Mouse (Mus musculus) brain, embryonic 18.5 days (tissue): Measurements from ENCODE around the gene Rabgap1l.
A peak's percentile ranks its signal among the peaks of the same experiment; 100 is the strongest.

Experiments used
- DNase-seq: peaks from one replicate; pipeline ENCODE4 v3.0.0-alpha.2; 2012; ENCODE audit warnings: low read depth, low spot score

The Rabgap1l gene

DNA sequence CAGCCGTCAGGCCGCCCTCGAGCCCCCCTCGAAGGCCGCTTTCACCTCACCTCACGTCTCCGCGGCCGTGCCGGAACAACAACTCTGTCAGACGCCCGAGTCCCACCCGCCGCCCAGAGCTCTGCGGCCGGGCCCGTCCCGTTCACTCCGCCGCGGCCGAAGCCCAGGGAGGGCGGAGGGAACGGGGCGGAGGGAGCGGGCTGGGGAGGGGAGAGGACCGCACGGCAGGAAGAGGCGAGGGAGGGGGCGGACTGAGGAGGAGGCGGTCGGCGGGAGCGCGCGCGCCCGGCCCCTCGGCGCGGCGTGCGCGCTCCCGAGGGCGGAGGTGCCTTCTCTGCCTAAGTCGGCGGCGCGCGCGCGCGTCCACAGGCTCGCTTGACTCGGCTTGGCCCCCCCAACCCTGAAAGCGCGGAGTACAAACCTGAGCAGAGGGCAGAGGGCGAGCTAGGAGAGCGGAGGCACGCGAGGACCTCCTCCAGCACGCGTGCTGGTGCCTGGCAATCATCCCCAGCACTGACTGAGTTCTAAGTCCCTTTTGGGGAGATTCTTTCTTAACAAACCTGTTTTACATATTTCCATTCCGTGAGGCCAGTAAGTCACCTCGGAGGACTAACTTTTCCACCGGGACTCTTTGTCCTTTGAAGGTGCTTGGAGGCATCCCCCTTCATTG is at the start of gene Rabgap1l:
TSS of gene Rabgap1l (minus strand) at position 526 of the 670 bp plus-strand sequence.
- DNase-seq = peak; percentile 80

DNA sequence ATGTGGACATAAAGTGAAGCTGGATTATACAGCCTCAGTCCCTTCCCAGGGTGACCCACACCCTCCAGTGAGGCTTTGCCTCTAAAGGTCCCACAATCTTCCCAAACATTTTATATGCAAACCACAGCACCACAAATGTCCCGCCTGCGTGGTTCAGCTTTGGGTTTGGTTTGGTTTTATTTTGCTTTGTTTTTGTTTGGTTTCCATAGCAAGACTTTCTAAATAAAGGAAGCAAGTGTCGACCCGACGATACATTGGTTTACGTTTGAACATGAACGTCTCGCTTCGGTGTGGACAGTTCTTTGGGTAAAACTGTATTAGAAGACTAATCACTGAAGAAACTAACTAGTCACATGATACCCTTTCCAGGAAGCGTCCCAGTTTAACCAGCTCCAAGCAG is 49.6 kb upstream of the Rabgap1l start:
- DNase-seq = no peak

- DNase-seq = no peak
These were observed 47.6 kb upstream of the Rabgap1l start for GRCm38 (mm10) chr1:160840618-160841017.

DNA sequence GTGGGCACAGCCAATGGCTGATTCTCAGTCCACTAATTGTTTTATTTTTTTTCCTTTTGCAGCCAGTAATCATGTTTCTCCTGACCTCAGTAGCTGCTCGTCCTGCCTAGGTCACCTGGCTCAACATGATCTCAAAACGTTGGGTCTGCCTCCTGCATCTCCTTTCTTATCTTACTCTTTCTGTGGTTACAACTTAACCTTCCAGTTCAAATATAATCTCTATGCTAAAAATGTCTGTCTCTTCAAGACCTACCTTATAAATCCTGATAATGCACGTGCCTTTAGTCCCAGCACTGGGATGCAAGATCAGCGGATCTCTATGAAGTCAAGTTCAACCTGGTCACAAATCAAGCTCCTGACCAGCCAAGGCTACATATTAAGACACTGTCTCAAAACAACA is 46.1 kb upstream of the Rabgap1l start:
- DNase-seq = no peak

DNA sequence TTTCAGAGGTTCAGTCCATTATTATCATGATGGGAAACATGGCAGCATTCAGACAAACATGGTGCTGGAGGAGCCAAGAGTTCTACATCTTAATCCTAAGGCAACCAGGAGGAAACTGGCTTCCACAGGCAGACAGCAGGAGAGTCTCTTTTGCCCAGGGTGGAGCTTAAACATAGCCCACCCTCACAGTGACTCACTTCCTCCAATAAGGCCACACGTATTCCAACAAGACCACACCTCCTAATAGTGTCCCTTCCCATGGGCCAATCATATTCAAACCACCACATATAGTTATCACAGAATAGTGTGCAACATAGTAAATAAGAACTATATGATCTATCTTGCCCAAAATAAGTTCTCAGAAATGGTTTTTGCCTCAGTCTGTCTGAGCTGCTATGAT is 41.4 kb upstream of the Rabgap1l start:
- no peak for DNase-seq

DNA sequence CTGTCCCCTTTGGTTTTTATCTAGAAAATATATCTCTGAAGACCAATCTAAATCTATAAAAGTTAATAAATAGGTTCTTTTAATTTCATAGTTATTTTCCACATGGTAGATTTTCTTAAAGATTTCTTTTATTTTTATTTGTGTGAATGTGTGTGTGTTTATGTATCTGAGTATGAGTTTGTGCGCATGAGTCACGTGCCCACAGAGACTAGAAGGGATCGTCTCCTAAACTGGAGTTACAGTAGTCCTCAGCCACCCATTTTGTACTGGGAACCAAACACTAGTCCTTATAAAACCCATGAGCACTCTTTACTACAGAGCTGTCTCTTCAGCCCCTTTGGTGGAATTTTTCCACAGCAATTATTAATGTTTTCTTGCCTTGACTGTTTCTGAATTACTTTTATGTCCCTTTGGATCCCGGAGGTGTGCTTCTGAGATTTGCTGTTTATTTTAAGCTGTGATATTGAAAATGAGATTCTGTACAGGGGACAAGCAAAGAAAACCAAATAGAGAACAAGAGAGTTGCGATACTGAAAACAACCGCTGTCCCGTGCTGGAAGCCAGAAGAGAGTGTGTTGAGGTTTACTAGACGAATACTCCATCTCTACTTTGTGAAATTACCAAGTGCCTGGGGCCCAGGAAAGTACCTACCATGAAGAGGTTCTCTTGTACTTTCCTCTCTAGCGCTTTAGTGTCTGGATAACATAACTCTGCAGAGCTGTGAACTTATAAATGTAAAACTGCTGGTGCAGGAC is 39.4 kb upstream of the Rabgap1l start:
- DNase-seq = no peak

GRCm38 (mm10) chr1:160830608-160831498 is 37.8 kb upstream of the Rabgap1l start:
- no peak for DNase-seq

GRCm38 (mm10) chr1:160825441-160825856 is 32.4 kb upstream of the Rabgap1l start:
- DNase-seq = no peak

DNA sequence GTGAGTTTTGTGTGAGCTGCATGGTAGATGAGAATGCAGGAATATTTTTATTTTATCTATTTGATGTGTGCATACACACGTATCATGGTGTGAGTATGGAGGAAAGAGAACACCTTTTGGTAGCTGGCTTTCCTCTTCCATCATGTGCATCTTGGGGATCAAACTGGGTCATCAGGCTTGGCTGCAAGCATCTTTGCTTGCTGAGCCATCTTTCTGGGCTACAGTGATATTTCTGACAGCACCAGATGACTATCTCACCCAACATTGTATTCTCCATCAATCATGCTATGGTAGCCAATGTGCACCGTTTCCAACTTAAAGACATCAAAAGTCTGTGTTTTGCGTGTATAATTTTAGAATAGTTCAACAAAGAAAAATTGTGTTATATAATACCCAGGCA is 30.6 kb upstream of the Rabgap1l start:
- DNase-seq = no peak

DNA sequence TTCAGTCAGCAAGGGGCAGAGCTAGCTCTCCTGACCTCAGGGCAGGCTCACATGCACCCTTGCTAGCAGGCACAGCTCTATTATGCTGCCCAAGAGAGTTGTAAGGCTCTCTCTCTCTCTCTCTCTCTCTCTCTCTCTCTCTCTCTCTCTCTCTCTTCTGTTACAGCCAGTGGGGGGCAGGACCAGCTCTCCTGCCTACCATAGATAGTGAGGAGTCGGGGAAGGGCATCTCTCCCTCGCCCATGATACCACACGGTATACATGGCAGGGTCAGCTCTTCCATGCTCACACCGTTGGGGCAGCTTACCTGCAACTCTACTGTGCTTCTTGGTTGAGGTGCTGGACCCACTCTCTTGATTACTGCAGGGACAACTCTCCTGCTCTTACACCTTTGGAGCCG is 21.2 kb upstream of the Rabgap1l start:
- DNase-seq = no peak

DNA sequence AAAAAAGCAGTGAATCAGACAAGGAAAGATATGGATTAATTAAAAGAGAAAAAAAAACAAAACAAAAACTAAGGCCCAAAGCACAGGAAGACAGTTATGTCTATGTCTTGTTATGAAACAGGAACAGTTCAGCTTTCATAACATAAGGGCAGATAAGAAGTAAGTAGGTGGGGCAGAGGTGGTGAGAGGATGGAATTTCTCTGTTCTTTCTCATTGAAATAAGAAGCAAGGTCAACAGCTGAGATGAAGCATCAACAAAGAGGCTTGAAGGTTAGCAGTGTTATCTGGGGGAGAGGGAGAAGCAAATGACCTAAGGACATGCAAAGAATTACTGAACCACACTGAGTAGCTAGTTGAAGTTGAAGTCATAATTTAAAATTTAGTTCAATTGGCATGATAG is 19.4 kb upstream of the Rabgap1l start:
- no peak for DNase-seq

DNA sequence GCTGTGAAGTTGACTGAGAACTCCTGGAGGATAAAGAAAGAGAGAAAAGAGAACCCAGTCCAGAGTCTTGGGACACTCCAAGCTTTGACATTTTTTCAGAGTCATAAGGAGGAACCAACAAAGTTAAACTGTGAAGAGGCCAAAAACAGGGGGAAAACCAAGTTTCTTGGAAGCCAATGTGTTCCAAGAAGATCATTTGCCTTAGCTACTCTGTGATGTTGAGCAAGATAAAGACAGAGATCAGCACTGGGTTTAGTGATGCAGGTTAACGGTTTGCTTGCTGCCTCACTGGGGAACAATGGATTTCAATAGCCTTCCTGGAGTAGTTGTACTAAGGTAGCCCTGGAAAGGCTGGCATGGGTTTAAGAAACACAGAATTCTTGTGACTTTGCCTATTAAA is 18.9 kb upstream of the Rabgap1l start:
- DNase-seq = no peak

DNA sequence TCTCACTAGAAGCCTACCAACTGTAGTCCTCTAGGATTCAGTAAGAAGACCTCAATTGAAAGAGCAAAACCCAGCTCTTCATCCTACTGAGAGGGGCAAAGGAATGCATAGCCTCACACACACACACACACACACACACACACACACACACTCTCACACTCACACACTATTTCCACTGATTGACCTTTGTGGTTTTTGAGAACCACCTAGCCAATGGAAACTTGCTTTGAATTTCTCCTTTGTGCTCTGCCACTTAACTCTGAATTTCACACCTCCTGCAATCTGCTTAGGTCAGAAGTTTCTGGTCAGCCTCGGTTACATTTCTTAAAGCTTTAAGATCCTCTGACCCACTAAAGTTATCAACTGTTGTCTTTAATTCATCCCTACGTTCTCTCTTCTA is 12.3 kb upstream of the Rabgap1l start:
- DNase-seq = no peak

- no peak for DNase-seq
These were observed 7.0 kb upstream of the Rabgap1l start for GRCm38 (mm10) chr1:160799972-160800371.

DNA sequence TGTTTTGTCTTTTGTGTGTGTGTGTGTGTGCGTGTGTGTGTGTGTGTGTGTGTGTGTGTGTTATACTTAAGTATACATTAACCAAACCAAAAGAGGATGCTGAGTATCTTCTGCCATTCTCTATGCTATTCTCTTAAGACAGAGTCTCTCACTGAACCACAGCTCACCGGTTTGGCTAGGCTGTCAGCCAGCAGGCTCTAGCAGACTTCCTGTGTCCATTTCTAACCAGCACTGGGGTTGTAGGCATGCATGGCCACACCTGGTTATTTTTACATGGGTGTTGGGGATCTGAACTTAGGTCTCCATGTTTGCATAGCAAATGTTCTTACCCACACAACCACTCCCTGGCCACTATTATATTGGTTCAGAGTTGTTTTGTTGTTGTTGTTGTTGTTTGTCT is 2.0 kb upstream of the Rabgap1l start:
- DNase-seq = no peak

DNA sequence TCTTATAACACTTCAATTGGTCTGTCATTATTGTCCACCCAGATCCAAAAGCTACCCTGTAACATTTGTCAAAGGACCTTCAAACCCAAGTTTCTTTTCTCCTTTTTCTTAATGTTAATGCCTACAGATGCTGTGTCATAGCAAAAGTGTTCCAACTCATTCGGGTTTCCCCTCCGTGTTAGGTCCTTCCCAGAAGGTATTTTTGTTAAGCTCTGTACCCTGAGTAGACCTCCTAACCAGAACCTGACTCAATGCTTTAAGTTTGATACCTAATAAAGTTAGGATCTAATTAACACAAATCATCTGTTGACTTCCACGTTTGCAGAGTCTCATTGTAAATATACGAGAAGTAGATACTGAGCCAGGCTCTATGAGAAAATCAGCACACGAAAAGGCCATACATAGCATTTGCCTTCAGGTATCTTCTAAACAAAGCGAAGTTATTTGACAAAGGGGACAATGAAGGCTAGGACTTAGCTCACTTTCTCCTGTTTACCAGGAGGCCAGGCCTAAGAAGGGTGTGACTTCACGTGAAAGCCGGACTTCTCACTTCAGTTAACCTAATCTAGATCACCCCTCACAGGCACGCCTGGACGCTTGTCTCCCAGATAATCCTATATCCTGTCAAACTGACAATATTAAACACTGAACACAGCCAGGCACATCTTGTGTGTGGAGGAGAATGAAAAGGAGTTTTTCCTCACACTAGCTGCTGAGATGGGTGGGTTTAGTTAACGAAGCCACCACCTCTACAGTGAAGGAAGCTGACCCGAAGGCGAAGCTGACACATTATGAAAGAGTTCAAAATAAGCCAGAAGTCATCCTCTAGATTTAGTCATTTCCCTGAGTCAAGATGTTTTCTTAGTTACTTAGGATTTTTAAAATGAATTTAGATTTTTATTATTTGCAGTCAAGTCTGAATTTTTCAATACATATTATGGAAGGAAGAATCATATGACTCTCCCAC is 1.1 kb upstream of the Rabgap1l start:
- DNase-seq = no peak

- DNase-seq = no peak
These were observed 790 bp downstream of the Rabgap1l start for GRCm38 (mm10) chr1:160792156-160792685.

DNA sequence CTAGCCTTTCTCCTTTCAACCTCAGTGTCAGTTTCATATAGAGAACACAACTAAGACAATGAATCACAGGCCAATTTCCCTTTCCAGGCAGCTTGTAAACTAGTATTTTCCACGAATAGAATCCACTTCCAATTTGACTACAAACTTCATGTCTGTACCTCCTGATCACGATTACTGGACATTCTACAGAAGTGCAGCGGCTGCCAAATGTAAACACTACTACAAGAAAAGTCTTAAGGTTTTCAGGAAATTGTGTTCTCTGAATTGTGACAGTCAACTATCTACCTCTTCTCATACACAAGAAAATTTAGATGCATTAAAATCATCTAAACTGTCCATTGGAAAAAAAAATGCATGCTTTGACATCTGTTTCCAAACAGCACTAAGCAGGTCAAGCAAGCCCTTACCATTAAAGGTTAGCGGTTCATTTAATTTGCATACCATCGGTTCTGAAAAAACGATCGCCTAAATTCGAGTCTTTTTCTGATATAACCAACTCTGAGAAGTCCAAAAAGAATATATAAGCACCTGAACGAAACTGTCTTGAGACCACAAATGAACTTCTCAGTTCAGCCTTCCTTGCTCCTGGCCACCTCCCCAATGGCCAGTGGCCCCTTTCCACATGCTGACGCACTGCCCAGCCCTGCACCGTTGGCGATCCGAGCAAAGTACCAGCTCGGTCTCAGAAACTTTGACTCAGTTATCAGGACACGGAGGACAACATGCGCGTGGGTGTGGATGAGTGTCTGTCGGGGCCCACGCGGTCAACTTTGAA is 1.4 kb downstream of the Rabgap1l start:
- no peak for DNase-seq

GRCm38 (mm10) chr1:160790630-160791029 is 2.4 kb downstream of the Rabgap1l start:
- DNase-seq = no peak

- no peak for DNase-seq
These were observed 3.1 kb downstream of the Rabgap1l start for GRCm38 (mm10) chr1:160789876-160790275.
